Mouse (Mus musculus): Measurements from ENCODE around the gene Plxna1. TPM values are rescaled to one million over a fixed set of nuclear protein-coding genes. Genes with fewer than 3 reads are reported as not detected.

Plxna1 gene
- polyA plus RNA-seq, 1 experiment from 2014 or later, result 69.4 TPM

- 100% methylated on average over 1 of the region's 1 CpGs for WGBS
- Histone ChIP-seq H3K9me3 (no peaks in the 10 kb centered on the region), H3K27ac (no peak overlapping the region), H3K4me2 (replicated peaks) (no peak overlapping the region), H3K4me1 (replicated peaks) (peaks cover 49% of the 10 kb centered on the region), H3K4me3 (replicated peaks) (no peak overlapping the region), H3K36me3 (peaks cover 89% of the 10 kb centered on the region), H3K9ac (replicated peaks) (0 out of 2 replicates have a peak overlapping the region, but pooled peaks have one; percentile 32), H3K27me3 (no peaks in the 10 kb centered on the region)
- no peak for ATAC-seq
These were observed 16.6 kb downstream of the Plxna1 start for GRCm38 (mm10) chr6:89345855-89346254.

- H3K4me2 ChIP-seq (replicated peaks), result no peak overlapping the region
- H3K36me3 ChIP-seq, result peaks cover 89% of the 10 kb centered on the region
- no peaks in the 10 kb centered on the region for H3K27me3 ChIP-seq
- peaks cover 45% of the 10 kb centered on the region for H3K4me1 ChIP-seq (replicated peaks)
- no peaks in the 10 kb centered on the region for H3K9me3 ChIP-seq
- ATAC-seq, result no peak
- WGBS, result 72% methylated on average over 3 of the region's 3 CpGs
- no peak overlapping the region for H3K4me3 ChIP-seq (replicated peaks)
- H3K27ac ChIP-seq, result 0 out of 2 replicates have a peak overlapping the region, but pooled peaks have one; percentile 21
- 0 out of 2 replicates have a peak overlapping the region, but pooled peaks have one; percentile 32 for H3K9ac ChIP-seq (replicated peaks)
These were observed 17.0 kb downstream of the Plxna1 start for GRCm38 (mm10) chr6:89345486-89345785.

DNA sequence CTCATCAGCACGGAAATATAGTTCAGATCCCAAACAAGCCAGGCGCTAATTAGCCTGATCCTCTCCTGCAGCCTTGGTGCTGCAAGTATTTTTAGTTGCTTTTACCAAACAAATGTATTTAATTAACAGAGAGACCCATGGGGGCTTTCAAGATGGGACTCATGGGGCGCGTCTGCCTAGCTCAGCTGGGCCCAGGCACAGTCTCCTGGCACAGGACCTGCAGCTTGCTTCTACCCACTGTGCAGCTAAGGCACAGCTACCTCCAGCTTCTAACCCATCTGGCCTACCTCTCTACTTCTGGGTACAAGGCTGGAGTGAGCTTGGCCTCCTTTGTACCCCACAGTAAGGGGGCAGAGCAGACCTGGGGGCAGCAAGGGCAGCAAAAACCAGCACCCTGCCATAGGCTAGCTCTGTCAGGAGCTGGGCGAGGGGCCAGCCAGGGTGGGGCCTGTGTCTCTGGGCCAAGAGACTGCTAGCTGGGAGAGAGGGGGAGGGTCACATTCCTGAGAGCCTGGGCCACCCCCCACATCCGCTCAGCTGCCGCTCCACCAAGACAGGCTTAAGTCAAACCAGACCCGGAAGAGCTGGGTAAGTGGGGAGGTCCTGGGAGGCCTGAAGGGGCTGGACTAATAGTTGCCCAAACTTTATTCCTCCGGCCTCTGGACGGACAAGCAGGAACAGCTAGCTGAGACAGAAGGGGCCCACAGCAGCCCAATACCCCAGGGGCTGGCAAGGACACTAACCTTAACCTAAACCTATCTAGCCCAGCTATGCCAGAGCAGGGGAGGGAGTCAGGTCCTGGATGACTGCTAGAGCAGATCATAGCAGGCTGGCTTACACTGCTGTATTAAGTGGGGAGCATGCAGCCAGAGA is 17.6 kb downstream of the Plxna1 start:
- H3K27ac ChIP-seq, result 0 out of 2 replicates have a peak overlapping the region, but pooled peaks have one; percentile 21
- H3K27me3 ChIP-seq, result no peaks in the 10 kb centered on the region
- H3K4me2 ChIP-seq (replicated peaks), result no peak overlapping the region
- peaks cover 89% of the 10 kb centered on the region for H3K36me3 ChIP-seq
- 46% methylated on average over 10 of the region's 10 CpGs for WGBS
- H3K9me3 ChIP-seq, result no peaks in the 10 kb centered on the region
- no peak overlapping the region for H3K4me3 ChIP-seq (replicated peaks)
- ATAC-seq, result peak; percentile 44
- H3K4me1 ChIP-seq (replicated peaks), result peaks cover 39% of the 10 kb centered on the region
- peak overlapping the region; percentile 25; the same call in 1 of the 2 replicates for H3K9ac ChIP-seq (replicated peaks)

GRCm38 (mm10) chr6:89341981-89342380 is 20.4 kb downstream of the Plxna1 start:
- H3K27me3 ChIP-seq, result no peaks in the 10 kb centered on the region
- no peak overlapping the region for H3K9ac ChIP-seq (replicated peaks)
- H3K9me3 ChIP-seq, result no peaks in the 10 kb centered on the region
- 92% methylated on average over 4 of the region's 4 CpGs for WGBS
- peaks cover 90% of the 10 kb centered on the region for H3K36me3 ChIP-seq
- ATAC-seq, result no peak
- no peak overlapping the region for H3K4me3 ChIP-seq (replicated peaks)
- H3K4me2 ChIP-seq (replicated peaks), result no peak overlapping the region
- H3K4me1 ChIP-seq (replicated peaks), result peaks cover 25% of the 10 kb centered on the region
- H3K27ac ChIP-seq, result no peak overlapping the region

DNA sequence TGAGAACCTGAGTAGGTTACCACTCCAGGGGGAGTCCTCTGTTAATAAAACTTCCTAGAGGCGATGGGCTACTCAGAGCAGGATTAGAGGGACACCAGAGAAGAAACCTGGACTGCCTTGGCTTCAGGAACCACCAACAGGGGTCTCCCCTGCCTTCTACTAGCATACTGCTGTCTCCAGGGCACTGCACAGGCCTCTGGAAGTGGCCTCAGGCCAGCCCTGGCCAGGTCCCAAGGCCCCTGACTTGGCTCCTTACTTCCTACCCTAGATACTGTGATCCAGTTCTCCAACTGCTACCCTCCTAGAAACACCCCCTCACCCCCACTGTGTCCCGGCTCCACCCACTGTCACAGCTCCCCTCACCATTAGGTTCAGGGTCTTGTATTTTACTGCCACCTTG is 23.0 kb downstream of the Plxna1 start:
- no peak overlapping the region for H3K4me2 ChIP-seq (replicated peaks)
- no peak overlapping the region for H3K27ac ChIP-seq
- 88% methylated on average over 2 of the region's 2 CpGs for WGBS
- peaks cover 20% of the 10 kb centered on the region for H3K4me1 ChIP-seq (replicated peaks)
- peaks cover 100% of the 10 kb centered on the region for H3K36me3 ChIP-seq
- no peak overlapping the region for H3K4me3 ChIP-seq (replicated peaks)
- no peaks in the 10 kb centered on the region for H3K9me3 ChIP-seq
- no peak for ATAC-seq
- H3K27me3 ChIP-seq, result no peaks in the 10 kb centered on the region
- H3K9ac ChIP-seq (replicated peaks), result no peak overlapping the region

- H3K27ac ChIP-seq, result no peak overlapping the region
- peaks cover 99% of the 10 kb centered on the region for H3K36me3 ChIP-seq
- ATAC-seq, result no peak
- no peak overlapping the region for H3K4me2 ChIP-seq (replicated peaks)
- peaks cover 25% of the 10 kb centered on the region for H3K4me1 ChIP-seq (replicated peaks)
- H3K4me3 ChIP-seq (replicated peaks), result no peak overlapping the region
- no peaks in the 10 kb centered on the region for H3K9me3 ChIP-seq
- WGBS, result 91% methylated on average over 8 of the region's 8 CpGs
- no peak overlapping the region for H3K9ac ChIP-seq (replicated peaks)
- H3K27me3 ChIP-seq, result no peaks in the 10 kb centered on the region
These were observed 23.7 kb downstream of the Plxna1 start for GRCm38 (mm10) chr6:89338733-89339132.

DNA sequence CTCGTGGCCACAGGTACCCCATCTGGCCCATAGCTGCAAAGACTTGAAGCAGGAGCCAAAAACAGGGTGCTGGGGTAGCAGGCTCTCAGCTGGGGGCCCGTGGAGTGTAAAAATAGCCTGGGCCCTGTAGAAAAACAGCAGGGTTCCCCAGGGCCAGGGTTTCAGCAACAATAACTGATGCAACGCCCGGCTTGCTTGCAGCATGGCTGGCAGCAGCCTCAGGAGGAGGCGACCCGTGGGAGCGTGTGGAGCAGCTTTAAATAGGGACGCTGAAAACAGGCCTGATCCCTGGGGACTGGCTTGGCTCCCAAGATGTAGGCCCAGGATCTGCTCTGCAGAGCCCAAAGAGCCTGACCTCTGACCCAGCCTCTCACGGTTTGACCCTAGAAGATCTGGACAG is 24.8 kb downstream of the Plxna1 start:
- H3K36me3 ChIP-seq, result peaks cover 98% of the 10 kb centered on the region
- no peaks in the 10 kb centered on the region for H3K9me3 ChIP-seq
- no peaks in the 10 kb centered on the region for H3K27me3 ChIP-seq
- ATAC-seq, result no peak
- H3K4me2 ChIP-seq (replicated peaks), result no peak overlapping the region
- 68% methylated on average over 9 of the region's 9 CpGs for WGBS
- peaks cover 32% of the 10 kb centered on the region for H3K4me1 ChIP-seq (replicated peaks)
- no peak overlapping the region for H3K4me3 ChIP-seq (replicated peaks)
- no peak overlapping the region for H3K9ac ChIP-seq (replicated peaks)
- H3K27ac ChIP-seq, result no peak overlapping the region

GRCm38 (mm10) chr6:89333964-89334702 is 28.3 kb downstream of the Plxna1 start:
- Histone ChIP-seq H3K9ac (replicated peaks) (peak overlapping the region; percentile 49), H3K36me3 (peaks cover 98% of the 10 kb centered on the region), H3K27ac (peak overlapping the region; percentile 89), H3K27me3 (no peaks in the 10 kb centered on the region), H3K4me3 (replicated peaks) (0 out of 2 replicates have a peak overlapping the region, but pooled peaks have one; percentile 5), H3K4me1 (replicated peaks) (peaks cover 32% of the 10 kb centered on the region), H3K4me2 (replicated peaks) (peak overlapping the region; percentile 44), H3K9me3 (no peaks in the 10 kb centered on the region)
- ATAC-seq, result peak; percentile 90
- 35% methylated on average over 12 of the region's 12 CpGs for WGBS

DNA sequence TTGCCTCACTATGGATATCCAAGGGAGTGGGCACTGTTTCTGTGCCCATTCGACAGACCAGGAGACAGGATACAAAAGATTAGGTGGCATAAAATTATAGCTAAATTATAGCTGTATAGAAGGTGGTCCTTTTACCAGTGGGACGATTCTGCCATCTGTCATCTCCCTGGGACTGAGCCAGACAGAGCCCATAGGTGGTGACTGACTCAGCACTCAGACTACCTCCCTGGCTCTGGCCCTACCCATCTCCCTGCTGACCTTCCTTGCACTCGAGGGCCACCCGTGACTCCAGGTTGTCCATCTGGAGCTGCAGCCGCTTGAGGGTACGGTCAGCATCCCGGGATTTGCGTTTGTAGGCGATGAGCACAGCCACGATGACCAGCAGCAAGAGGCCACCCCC is 31.5 kb downstream of the Plxna1 start:
- WGBS, result 95% methylated on average over 10 of the region's 10 CpGs
- Histone ChIP-seq H3K4me2 (replicated peaks) (no peak overlapping the region), H3K4me1 (replicated peaks) (peaks cover 43% of the 10 kb centered on the region), H3K9ac (replicated peaks) (no peak overlapping the region), H3K4me3 (replicated peaks) (no peak overlapping the region), H3K9me3 (no peaks in the 10 kb centered on the region), H3K27me3 (no peaks in the 10 kb centered on the region), H3K36me3 (peaks cover 98% of the 10 kb centered on the region), H3K27ac (no peak overlapping the region)
- ATAC-seq, result no peak

GRCm38 (mm10) chr6:89328634-89329033 is 33.8 kb downstream of the Plxna1 start:
- no peak for ATAC-seq
- Histone ChIP-seq H3K9me3 (no peaks in the 10 kb centered on the region), H3K36me3 (peaks cover 100% of the 10 kb centered on the region), H3K4me3 (replicated peaks) (no peak overlapping the region), H3K27ac (peak overlapping the region; percentile 61; the same call in 1 of the 2 replicates), H3K4me1 (replicated peaks) (peaks cover 31% of the 10 kb centered on the region), H3K9ac (replicated peaks) (no peak overlapping the region), H3K4me2 (replicated peaks) (no peak overlapping the region), H3K27me3 (no peaks in the 10 kb centered on the region)
- 89% methylated on average over 4 of the region's 4 CpGs for WGBS

- Histone ChIP-seq H3K27me3 (no peaks in the 10 kb centered on the region), H3K36me3 (peaks cover 100% of the 10 kb centered on the region), H3K4me2 (replicated peaks) (no peak overlapping the region), H3K27ac (peak overlapping the region; percentile 61), H3K4me1 (replicated peaks) (peaks cover 26% of the 10 kb centered on the region; the same call in 1 of the 2 replicates), H3K4me3 (replicated peaks) (no peak overlapping the region), H3K9me3 (no peaks in the 10 kb centered on the region), H3K9ac (replicated peaks) (0 out of 2 replicates have a peak overlapping the region, but pooled peaks have one; percentile 1)
- 69% methylated on average over 15 of the region's 15 CpGs for WGBS
- no peak for ATAC-seq
These were observed 34.5 kb downstream of the Plxna1 start for GRCm38 (mm10) chr6:89327746-89328491.
